Mouse (Mus musculus): ENCODE results near the gene Zbtb16.

DNA sequence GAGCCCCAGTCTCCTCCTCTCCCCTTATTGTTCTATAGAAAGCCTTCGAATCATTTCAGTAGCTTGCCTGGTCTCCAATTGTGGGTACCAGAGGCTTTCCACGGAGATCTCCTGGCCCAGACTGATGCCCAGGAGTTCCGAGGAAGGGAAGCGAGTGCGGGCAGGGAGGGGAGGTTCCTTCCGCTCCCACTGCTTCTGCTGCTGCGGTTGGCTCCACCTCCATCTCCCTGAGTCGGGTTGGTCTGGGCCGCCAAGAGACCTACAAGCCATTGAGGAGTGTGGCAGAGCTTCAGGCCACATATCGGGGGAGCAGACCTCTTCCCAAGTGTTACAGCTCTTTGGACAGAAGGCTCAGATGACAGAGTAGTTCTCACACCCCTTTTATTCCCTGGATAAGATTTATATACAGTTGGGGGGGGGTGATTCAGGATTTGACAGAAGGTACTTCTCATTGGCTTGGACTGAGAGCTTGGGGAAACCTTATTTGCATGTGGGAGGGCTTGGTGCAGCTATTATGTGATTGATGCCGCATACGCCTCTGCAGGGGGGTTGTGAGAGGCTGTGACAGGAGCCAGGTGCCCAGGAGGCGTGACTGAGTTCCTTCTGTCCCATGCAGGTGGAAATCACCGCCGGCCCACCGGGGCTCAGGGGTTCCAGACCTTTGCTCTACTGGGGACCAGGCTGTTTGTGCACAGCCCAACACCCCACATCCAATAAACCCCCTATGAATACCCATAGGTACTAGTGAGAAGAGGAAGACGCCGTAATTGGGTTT lies 200.3 kb downstream of the Zbtb16 start:
- no peak for TF ChIP-seq CTCF (IDR thresholded peaks at IDR 0.05; ENCODE audit: low read depth)
- no peak for TF ChIP-seq EP300 (IDR thresholded peaks at IDR 0.05; ENCODE audit: low read depth)
